Mouse (Mus musculus): Measurements from ENCODE around the gene Wasf1.

Wasf1 gene

GRCm38 (mm10) chr10:40895765-40896164 is 12.5 kb downstream of the Wasf1 start:
- DNase-seq (ENCODE audit: low read depth, low spot score) = no peak

- DNase-seq (ENCODE audit: low read depth, low spot score) = no peak
These were observed 13.4 kb downstream of the Wasf1 start for GRCm38 (mm10) chr10:40896656-40897055.

GRCm38 (mm10) chr10:40901786-40902185 is 18.5 kb downstream of the Wasf1 start:
- no peak for DNase-seq (ENCODE audit: low read depth, low spot score)

GRCm38 (mm10) chr10:40906131-40906530 is 22.9 kb downstream of the Wasf1 start:
- no peak for DNase-seq (ENCODE audit: low read depth, low spot score)

- no peak for DNase-seq (ENCODE audit: low read depth, low spot score)
These were observed 23.5 kb downstream of the Wasf1 start for GRCm38 (mm10) chr10:40906802-40907201.

GRCm38 (mm10) chr10:40908580-40908979 is 25.3 kb downstream of the Wasf1 start:
- no peak for DNase-seq (ENCODE audit: low read depth, low spot score)

- DNase-seq (ENCODE audit: low read depth, low spot score) = no peak
These were observed 27.5 kb downstream of the Wasf1 start for GRCm38 (mm10) chr10:40910811-40911210.

- no peak for DNase-seq (ENCODE audit: low read depth, low spot score)
These were observed 32.0 kb downstream of the Wasf1 start for GRCm38 (mm10) chr10:40915240-40915639.

- DNase-seq (ENCODE audit: low read depth, low spot score) = no peak
These were observed 35.6 kb downstream of the Wasf1 start for GRCm38 (mm10) chr10:40918669-40919440.

- no peak for DNase-seq (ENCODE audit: low read depth, low spot score)
These were observed 36.2 kb downstream of the Wasf1 start for GRCm38 (mm10) chr10:40919464-40919863.

- DNase-seq (ENCODE audit: low read depth, low spot score) = no peak
These were observed 49.7 kb downstream of the Wasf1 start for GRCm38 (mm10) chr10:40932995-40933394.

- DNase-seq (ENCODE audit: low read depth, low spot score) = no peak
These were observed 53.0 kb downstream of the Wasf1 start for GRCm38 (mm10) chr10:40936160-40936726.

GRCm38 (mm10) chr10:40937569-40937968 is 54.3 kb downstream of the Wasf1 start:
- no peak for DNase-seq (ENCODE audit: low read depth, low spot score)

- DNase-seq (ENCODE audit: low read depth, low spot score) = no peak
These were observed 59.4 kb downstream of the Wasf1 start for GRCm38 (mm10) chr10:40942688-40943087.

GRCm38 (mm10) chr10:40950176-40950575 is 66.9 kb downstream of the Wasf1 start:
- DNase-seq (ENCODE audit: low read depth, low spot score) = no peak

- no peak for DNase-seq (ENCODE audit: low read depth, low spot score)
These were observed 72.9 kb downstream of the Wasf1 start for GRCm38 (mm10) chr10:40956206-40956605.

GRCm38 (mm10) chr10:40961365-40961764 is 78.1 kb downstream of the Wasf1 start:
- no peak for DNase-seq (ENCODE audit: low read depth, low spot score)

GRCm38 (mm10) chr10:40962008-40962407 is 78.7 kb downstream of the Wasf1 start:
- no peak for DNase-seq (ENCODE audit: low read depth, low spot score)

GRCm38 (mm10) chr10:40964546-40964945 is 81.3 kb downstream of the Wasf1 start:
- DNase-seq (ENCODE audit: low read depth, low spot score) = no peak

GRCm38 (mm10) chr10:40968551-40968950 is 85.3 kb downstream of the Wasf1 start:
- no peak for DNase-seq (ENCODE audit: low read depth, low spot score)

- DNase-seq (ENCODE audit: low read depth, low spot score) = peak; percentile 13
These were observed 86.2 kb downstream of the Wasf1 start for GRCm38 (mm10) chr10:40969372-40970033.

- no peak for DNase-seq (ENCODE audit: low read depth, low spot score)
These were observed 87.4 kb downstream of the Wasf1 start for GRCm38 (mm10) chr10:40970601-40971245.

Data from CD4-positive helper T cell, adult 2 months (primary cell).